Mouse (Mus musculus) cerebellum, adult 2 months (tissue): ENCODE results near the gene Hectd1.

Source experiments
- CTCF ChIP-seq: fragments of 200-500 bp; IDR thresholded peaks from 2 replicates; pipeline ENCODE4 v1.5.1; 2011; ENCODE audit warnings: low read depth, mild to moderate bottlenecking, control low read depth, low read length, moderate library complexity, borderline replicate concordance; ENCODE audit not compliant: insufficient read depth
- POLR2A ChIP-seq: fragments of 200-500 bp; IDR thresholded peaks from 2 replicates; pipeline ENCODE4 v1.6.1; 2011; ENCODE audit warnings: low read length, control low read depth, borderline replicate concordance; ENCODE audit not compliant: insufficient read depth

- TF ChIP-seq CTCF (no peak), POLR2A (no peak)
Measured at GRCm38 (mm10) chr12:51759374-51759773, 70.0 kb downstream of the Hectd1 start.
